Mouse (Mus musculus) C2C12 (cell line): ENCODE data around the gene Fkbp15. TPM values are rescaled to one million over a fixed set of nuclear protein-coding genes. Genes with fewer than 3 reads are reported as not detected.

Source experiments
- H3K27me3 ChIP-seq: one replicate; pipeline ENCODE4 v1.6.1; 2011; ENCODE audit not compliant: control insufficient read depth, insufficient read depth, insufficient read length
- H3K36me3 ChIP-seq: one replicate; pipeline ENCODE4 v1.6.1; 2011; ENCODE audit not compliant: control insufficient read depth, insufficient read depth
- H3K4me3 ChIP-seq: one replicate; pipeline ENCODE4 v1.5.1; 2011; ENCODE audit warnings: mild to moderate bottlenecking, control low read depth; ENCODE audit not compliant: poor library complexity, insufficient read depth, severe bottlenecking
- H3K79me2 ChIP-seq: one replicate; pipeline ENCODE4 v1.6.1; 2011; ENCODE audit not compliant: control insufficient read depth, insufficient read depth
- H3K79me3 ChIP-seq: one replicate; pipeline ENCODE4 v1.6.1; 2011; ENCODE audit warnings: low read depth, control low read depth
- H3ac ChIP-seq: one replicate; pipeline ENCODE3; 2011; ENCODE audit warnings: low read depth; ENCODE audit not compliant: control insufficient read depth, insufficient read length
- CEBPB ChIP-seq: IDR thresholded peaks from one replicate; pipeline ENCODE4 v1.6.1; 2011; ENCODE audit warnings: low read depth, mild to moderate bottlenecking, control low read depth, moderate library complexity
- CTCF ChIP-seq: IDR thresholded peaks from one replicate; pipeline ENCODE4 v1.5.1; 2011; ENCODE audit not compliant: control insufficient read depth, insufficient read depth, insufficient read length
- FOSL1 ChIP-seq: IDR thresholded peaks from one replicate; pipeline ENCODE4 v1.8.0; 2011; ENCODE audit warnings: mild to moderate bottlenecking, low read length; ENCODE audit not compliant: poor library complexity, insufficient read depth, severe bottlenecking
- MAX ChIP-seq: IDR thresholded peaks from one replicate; pipeline ENCODE4 v1.6.1; 2011; ENCODE audit warnings: mild to moderate bottlenecking, control low read depth
- MYOD1 ChIP-seq: IDR thresholded peaks from one replicate; pipeline ENCODE4 v1.6.1; 2011; ENCODE audit warnings: low read depth; ENCODE audit not compliant: control insufficient read depth, insufficient read length
- MYOG ChIP-seq: IDR thresholded peaks from one replicate; pipeline ENCODE4 v1.6.1; 2011; ENCODE audit not compliant: control insufficient read depth, insufficient read length; ENCODE audit errors: extremely low read depth
- USF1 ChIP-seq: IDR thresholded peaks from one replicate; pipeline ENCODE4 v1.6.1; 2011; ENCODE audit warnings: low read depth, mild to moderate bottlenecking, control low read depth, moderate library complexity
- polyA plus RNA-seq: library from polyadenylated mRNA; unstranded; fragments of >200 nt; fragmentation: generic; extraction: Trizol; gene quantifications from one replicate; pipeline ENCODE4 v1.2.1, GENCODE M21; 2012; ENCODE audit warnings: missing spikeins

Gene Fkbp15
- polyA plus RNA-seq, 1 experiment: 13.2 TPM

- H3K36me3 ChIP-seq: no peaks in the 10 kb centered on the region
- peaks cover 75% of the 10 kb centered on the region for H3K79me2 ChIP-seq
- H3K79me3 ChIP-seq: peaks cover 38% of the 10 kb centered on the region
- peak overlapping the region; percentile 89 for H3K4me3 ChIP-seq
- H3K27me3 ChIP-seq: no peaks in the 10 kb centered on the region
- H3ac ChIP-seq: peak overlapping the region; percentile 65
- TF ChIP-seq MAX: no peak
- TF ChIP-seq MYOG: no peak
- no peak for TF ChIP-seq FOSL1
- TF ChIP-seq CEBPB: no peak
- TF ChIP-seq MYOD1: no peak
- no peak for TF ChIP-seq USF1
- TF ChIP-seq CTCF: no peak
Measured at GRCm38 (mm10) chr4:62360805-62361455, 582 bp upstream of the Fkbp15 start.

- TF ChIP-seq MYOG (no peak), CEBPB (no peak), CTCF (no peak), MYOD1 (no peak), USF1 (no peak), FOSL1 (no peak), MAX (no peak)
- Histone ChIP-seq H3K27me3 (no peaks in the 10 kb centered on the region), H3K36me3 (no peaks in the 10 kb centered on the region), H3K4me3 (peak overlapping the region; percentile 89), H3ac (peak overlapping the region; percentile 84), H3K79me2 (peaks cover 60% of the 10 kb centered on the region), H3K79me3 (peaks cover 30% of the 10 kb centered on the region)
Measured at GRCm38 (mm10) chr4:62359256-62359775, 1.0 kb downstream of the Fkbp15 start.

- Histone ChIP-seq H3K36me3 (no peaks in the 10 kb centered on the region), H3K79me2 (peaks cover 47% of the 10 kb centered on the region), H3ac (no peak overlapping the region), H3K79me3 (peaks cover 24% of the 10 kb centered on the region), H3K27me3 (no peaks in the 10 kb centered on the region), H3K4me3 (no peak overlapping the region)
- TF ChIP-seq MYOG (no peak), USF1 (no peak), CEBPB (no peak), MAX (no peak), FOSL1 (no peak), MYOD1 (no peak), CTCF (no peak)
Measured at GRCm38 (mm10) chr4:62357631-62358148, 2.7 kb downstream of the Fkbp15 start.

GRCm38 (mm10) chr4:62349371-62349770 lies 11.0 kb downstream of the Fkbp15 start:
- H3K4me3 ChIP-seq: no peak overlapping the region
- H3K79me2 ChIP-seq: no peaks in the 10 kb centered on the region
- H3K27me3 ChIP-seq: no peaks in the 10 kb centered on the region
- H3K79me3 ChIP-seq: no peaks in the 10 kb centered on the region
- no peak for TF ChIP-seq MYOD1
- TF ChIP-seq CTCF: no peak
- peak; percentile 39 for TF ChIP-seq CEBPB
- no peak for TF ChIP-seq USF1
- TF ChIP-seq MYOG: no peak
- no peak for TF ChIP-seq MAX
- TF ChIP-seq FOSL1: no peak
- H3K36me3 ChIP-seq: peaks cover 12% of the 10 kb centered on the region
- H3ac ChIP-seq: no peak overlapping the region

GRCm38 (mm10) chr4:62348329-62348705 lies 12.0 kb downstream of the Fkbp15 start:
- H3K36me3 ChIP-seq: peaks cover 18% of the 10 kb centered on the region
- H3K79me3 ChIP-seq: no peaks in the 10 kb centered on the region
- TF ChIP-seq MYOG (no peak), CEBPB (no peak), CTCF (no peak), USF1 (no peak), FOSL1 (no peak), MYOD1 (no peak), MAX (no peak)
- H3ac ChIP-seq: no peak overlapping the region
- H3K4me3 ChIP-seq: no peak overlapping the region
- H3K27me3 ChIP-seq: no peaks in the 10 kb centered on the region
- no peaks in the 10 kb centered on the region for H3K79me2 ChIP-seq
